In genomic region chr3:35405621-35406079, GRCm38 (mm10) we compare ENCODE assay signal across 8 mouse cellular contexts.
A peak's percentile ranks its signal among the peaks of the same experiment; 100 is the strongest.
DNase-seq lines count a peak whose midpoint lies in the region; ATAC-seq and TF ChIP-seq lines count a peak whose summit lies in the region.

No protein-coding gene starts in this region.

- no peaks in the 10 kb centered on the region for H3K9me3 ChIP-seq in intestine, postnatal 0 days (ENCODE audit: control insufficient read depth)
- H3K9me3 ChIP-seq in intestine, embryonic 16.5 days (ENCODE audit: control insufficient read depth, low read length): no peaks in the 10 kb centered on the region
- H3K9me3 ChIP-seq in heart, postnatal 0 days (replicated peaks; ENCODE audit: control insufficient read depth, low read length): no peaks in the 10 kb centered on the region
- H3K9me3 ChIP-seq in midbrain, embryonic 11.5 days (ENCODE audit: control insufficient read depth, low read length): no peaks in the 10 kb centered on the region

- DNase-seq in fibroblast of lung, adult 2 months (ENCODE audit: low read depth): peak; percentile 13
- no peak for DNase-seq in heart, postnatal 0 days (ENCODE audit: low spot score)
- DNase-seq in layer of hippocampus, postnatal 25 days (ENCODE audit: extremely low spot score in 1 of 2, low spot score in 1 of 2): peak; percentile 21 to 35
- DNase-seq in midbrain, embryonic 11.5 days (ENCODE audit: low spot score, missing footprints): peak; percentile 97
- peak; percentile 77 for DNase-seq in testis, postnatal 10 days (ENCODE audit: low spot score)
- no peak for DNase-seq in MN1 (ENCODE audit: low spot score)

- no peak overlapping the region for H3K9ac ChIP-seq in intestine, postnatal 0 days (ENCODE audit: low read depth, low read length)
- H3K9ac ChIP-seq in intestine, embryonic 16.5 days (ENCODE audit: low read depth, low read length): no peak overlapping the region
- no peak overlapping the region for H3K9ac ChIP-seq in heart, postnatal 0 days (replicated peaks; ENCODE audit: low read depth, low read length)
- no peak overlapping the region for H3K9ac ChIP-seq in midbrain, embryonic 11.5 days (ENCODE audit: low read length)

- no peaks in the 10 kb centered on the region for H3K4me1 ChIP-seq in intestine, postnatal 0 days (replicated peaks; ENCODE audit: control insufficient read depth, insufficient read depth, low read length)
- H3K4me1 ChIP-seq in intestine, embryonic 16.5 days (ENCODE audit: control insufficient read depth, insufficient read depth, low read length): no peaks in the 10 kb centered on the region
- no peaks in the 10 kb centered on the region for H3K4me1 ChIP-seq in heart, postnatal 0 days (ENCODE audit: control insufficient read depth, insufficient read depth)
- peaks cover 7% of the 10 kb centered on the region for H3K4me1 ChIP-seq in midbrain, embryonic 11.5 days (ENCODE audit: control insufficient read depth, insufficient read depth, low read length)

- H3K4me2 ChIP-seq in intestine, postnatal 0 days (replicated peaks; ENCODE audit: low read depth): no peak overlapping the region
- H3K4me2 ChIP-seq in intestine, embryonic 16.5 days (ENCODE audit: low read depth, low read length): no peak overlapping the region
- H3K4me2 ChIP-seq in heart, postnatal 0 days (ENCODE audit: low read depth, low read length): peak overlapping the region; percentile 26
- H3K4me2 ChIP-seq in midbrain, embryonic 11.5 days: no peak overlapping the region

- no peak for TF ChIP-seq EP300 in heart, postnatal 0 days (IDR thresholded peaks at IDR 0.05; ENCODE audit: low read depth)

- TF ChIP-seq CTCF in intestine, postnatal 0 days (IDR thresholded peaks at IDR 0.05; ENCODE audit: low read depth): peak; percentile 50
- peak; percentile 44 for TF ChIP-seq CTCF in heart, postnatal 0 days (IDR thresholded peaks at IDR 0.05; ENCODE audit: low read depth)

- no peak for ATAC-seq in intestine, postnatal 0 days
- ATAC-seq in intestine, embryonic 16.5 days: no peak
- ATAC-seq in heart, postnatal 0 days (ENCODE audit: insufficient read depth, low read depth): no peak
- peak; percentile 71 for ATAC-seq in midbrain, embryonic 11.5 days (ENCODE audit: low FRiP score)

- no peaks in the 10 kb centered on the region for H3K36me3 ChIP-seq in intestine, postnatal 0 days (ENCODE audit: control insufficient read depth, insufficient read depth)
- H3K36me3 ChIP-seq in intestine, embryonic 16.5 days (ENCODE audit: control insufficient read depth, insufficient read depth, low read length): no peaks in the 10 kb centered on the region
- no peaks in the 10 kb centered on the region for H3K36me3 ChIP-seq in heart, postnatal 0 days (replicated peaks; ENCODE audit: control insufficient read depth, insufficient read depth, low read length)
- H3K36me3 ChIP-seq in midbrain, embryonic 11.5 days (ENCODE audit: control insufficient read depth, insufficient read depth, low read length): no peaks in the 10 kb centered on the region

- no peak overlapping the region for H3K4me3 ChIP-seq in intestine, postnatal 0 days (ENCODE audit: low read depth, low read length)
- H3K4me3 ChIP-seq in intestine, embryonic 16.5 days (ENCODE audit: low read length): no peak overlapping the region
- H3K4me3 ChIP-seq in heart, postnatal 0 days (ENCODE audit: low read depth, low read length): peak overlapping the region; percentile 21
- no peak overlapping the region for H3K4me3 ChIP-seq in midbrain, embryonic 11.5 days (ENCODE audit: low read depth, low read length)

- 62% methylated on average over 14 of the region's 14 CpGs for WGBS in intestine, postnatal 0 days
- WGBS in intestine, embryonic 16.5 days: 65% methylated on average over 14 of the region's 14 CpGs
- 66% methylated on average over 14 of the region's 14 CpGs for WGBS in heart, postnatal 0 days
- whole genome bisulfite sequencing in midbrain, embryonic 11.5 days: 52% methylated on average over 14 of the region's 14 CpGs

- no peaks in the 10 kb centered on the region for H3K27me3 ChIP-seq in intestine, postnatal 0 days (replicated peaks; ENCODE audit: control insufficient read depth, insufficient read depth, low read length)
- H3K27me3 ChIP-seq in intestine, embryonic 16.5 days (replicated peaks; ENCODE audit: control insufficient read depth, insufficient read depth, low read length): no peaks in the 10 kb centered on the region
- H3K27me3 ChIP-seq in heart, postnatal 0 days (ENCODE audit: control insufficient read depth, insufficient read depth, low read length): no peaks in the 10 kb centered on the region
- H3K27me3 ChIP-seq in midbrain, embryonic 11.5 days (ENCODE audit: control insufficient read depth, insufficient read depth, low read length): no peaks in the 10 kb centered on the region

- H3K27ac ChIP-seq in intestine, postnatal 0 days (ENCODE audit: low read depth, low read length): no peak overlapping the region
- no peak overlapping the region for H3K27ac ChIP-seq in intestine, embryonic 16.5 days (ENCODE audit: low read length)
- H3K27ac ChIP-seq in heart, postnatal 0 days (ENCODE audit: low read depth): no peak overlapping the region
- H3K27ac ChIP-seq in midbrain, embryonic 11.5 days (ENCODE audit: low read depth, low read length): peak overlapping the region; percentile 86

Comparison
In these comparisons a context has a peak if more than half of its experiments do, and no peak if none do; other contexts are left out.
1. DNase-seq: peak in fibroblast of lung, adult 2 months (single experiment), layer of hippocampus, postnatal 25 days (2 of 2), midbrain, embryonic 11.5 days (single experiment) and testis, postnatal 10 days (single experiment); none in heart, postnatal 0 days (single experiment) and MN1 (single experiment).